Mouse (Mus musculus) myocyte (in vitro differentiated cells): ENCODE results near the gene Msrb1. TPM values are rescaled to one million over a fixed set of nuclear protein-coding genes. Genes with fewer than 3 reads are reported as not detected.

Source experiments
- H3K27me3 ChIP-seq: one replicate; pipeline ENCODE4 v1.6.1; 2011; ENCODE audit not compliant: control insufficient read depth, insufficient read depth, insufficient read length
- H3K36me3 ChIP-seq: one replicate; pipeline ENCODE4 v1.6.1; 2011; ENCODE audit not compliant: control insufficient read depth, insufficient read depth
- H3K4me2 ChIP-seq: one replicate; pipeline ENCODE4 v1.6.1; 2011; ENCODE audit warnings: low read depth, control low read depth
- H3K4me3 ChIP-seq: one replicate; pipeline ENCODE4 v1.5.1; 2011; ENCODE audit warnings: mild to moderate bottlenecking, control low read depth, moderate library complexity
- H3K79me2 ChIP-seq: one replicate; pipeline ENCODE4 v1.6.1; 2011; ENCODE audit not compliant: control insufficient read depth, insufficient read depth
- H3ac ChIP-seq: one replicate; pipeline ENCODE4 v1.6.1; 2011; ENCODE audit not compliant: control insufficient read depth, insufficient read length
- CEBPB ChIP-seq: IDR thresholded peaks from 2 replicates; pipeline ENCODE4 v1.6.1; 2011; ENCODE audit warnings: mild to moderate bottlenecking, moderate library complexity; ENCODE audit not compliant: poor library complexity, insufficient read depth, severe bottlenecking
- E2F4 ChIP-seq: IDR thresholded peaks from one replicate; pipeline ENCODE4 v1.6.1; 2011; ENCODE audit warnings: mild to moderate bottlenecking, control low read depth, moderate library complexity; ENCODE audit not compliant: insufficient read depth
- MAX ChIP-seq: IDR thresholded peaks from one replicate; pipeline ENCODE4 v1.6.1; 2011; ENCODE audit warnings: low read depth, mild to moderate bottlenecking, control low read depth
- MYOD1 ChIP-seq, 3 experiments: IDR thresholded peaks; one replicate each; pipeline ENCODE4 v1.6.1; 2011; ENCODE audit warnings: control low read depth in 2 of 3, low read depth in 2 of 3, mild to moderate bottlenecking in 2 of 3, moderate library complexity in 1 of 3; ENCODE audit not compliant: insufficient read length in 2 of 3, control insufficient read depth in 1 of 3
- MYOG ChIP-seq, 3 experiments: IDR thresholded peaks; one replicate each; pipeline ENCODE4 v1.6.1; 2011; ENCODE audit warnings: control low read depth in 2 of 3, low read depth in 2 of 3, mild to moderate bottlenecking in 2 of 3; ENCODE audit not compliant: insufficient read length in 2 of 3, control insufficient read depth in 1 of 3, insufficient read depth in 1 of 3
- POLR2A ChIP-seq: IDR thresholded peaks from one replicate; pipeline ENCODE4 v1.6.1; 2011; ENCODE audit warnings: low read depth, mild to moderate bottlenecking, control low read depth, moderate library complexity; ENCODE audit not compliant: insufficient read length
- POLR2AphosphoS2 ChIP-seq: IDR thresholded peaks from one replicate; pipeline ENCODE4 v1.6.1; 2011; ENCODE audit warnings: low read depth, control low read depth; ENCODE audit not compliant: insufficient read length
- REST ChIP-seq: IDR thresholded peaks from one replicate; pipeline ENCODE4 v1.6.1; 2011; ENCODE audit warnings: mild to moderate bottlenecking, control low read depth, moderate library complexity; ENCODE audit not compliant: insufficient read depth, insufficient read length
- SRF ChIP-seq: IDR thresholded peaks from one replicate; pipeline ENCODE4 v1.6.1; 2011; ENCODE audit warnings: low read depth; ENCODE audit not compliant: control insufficient read depth, insufficient read length
- TCF12 ChIP-seq: IDR thresholded peaks from one replicate; pipeline ENCODE4 v1.6.1; 2011; ENCODE audit warnings: mild to moderate bottlenecking, control low read depth; ENCODE audit not compliant: poor library complexity, insufficient read depth, severe bottlenecking
- TCF3 ChIP-seq: IDR thresholded peaks from one replicate; pipeline ENCODE4 v1.6.1; 2011; ENCODE audit warnings: low read depth, control low read depth; ENCODE audit not compliant: insufficient read length
- USF1 ChIP-seq: IDR thresholded peaks from one replicate; pipeline ENCODE4 v1.6.1; 2011; ENCODE audit warnings: low read depth, mild to moderate bottlenecking, control low read depth, moderate library complexity
- polyA plus RNA-seq: library from polyadenylated mRNA; unstranded; fragments of >200 nt; fragmentation: generic; extraction: Trizol; gene quantifications from one replicate; pipeline ENCODE4 v1.2.1, GENCODE M21; 2012; ENCODE audit warnings: missing spikeins

The Msrb1 gene
- polyA plus RNA-seq, 1 experiment = 73.9 TPM

GRCm38 (mm10) chr17:24773241-24773640 lies 36.8 kb downstream of the Msrb1 start:
- no peak for TF ChIP-seq SRF
- no peak for TF ChIP-seq TCF3
- TF ChIP-seq USF1 = no peak
- no peak for TF ChIP-seq MYOG (IDR thresholded peaks at IDR 0.05; ENCODE audit: control insufficient read depth in 1 of 3, insufficient read depth in 1 of 3, insufficient read length in 2 of 3, low read depth in 2 of 3)
- no peak for TF ChIP-seq MAX
- no peak for TF ChIP-seq REST
- no peak for TF ChIP-seq POLR2A
- no peak for TF ChIP-seq MYOD1 (IDR thresholded peaks at IDR 0.05; ENCODE audit: control insufficient read depth in 1 of 3, insufficient read length in 2 of 3, low read depth in 2 of 3)
- TF ChIP-seq TCF12 = no peak
- TF ChIP-seq E2F4 = no peak
- TF ChIP-seq CEBPB = no peak
- TF ChIP-seq POLR2AphosphoS2 = no peak

DNA sequence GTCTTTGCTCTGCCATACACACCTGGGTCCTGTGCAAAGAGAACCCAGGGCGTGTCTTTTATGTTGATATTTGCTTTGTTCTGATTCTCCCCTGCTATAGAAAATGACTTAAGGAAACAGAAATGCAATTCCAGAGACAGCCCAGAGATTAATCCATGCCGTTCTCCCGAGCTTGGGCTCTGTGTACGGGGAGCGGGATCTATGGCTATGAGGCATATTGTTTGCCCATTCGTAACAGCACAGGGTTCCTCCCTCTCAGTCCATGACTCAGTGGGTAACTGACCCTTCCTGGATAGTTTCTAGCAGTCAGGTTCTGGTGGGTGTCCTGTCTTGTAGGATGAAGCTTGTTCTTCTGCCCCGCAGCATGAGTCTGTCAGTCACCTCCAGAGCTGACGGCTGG lies 38.7 kb downstream of the Msrb1 start:
- no peaks in the 10 kb centered on the region for H3K36me3 ChIP-seq
- no peak overlapping the region for H3K4me2 ChIP-seq
- H3K4me3 ChIP-seq = no peak overlapping the region
- TF ChIP-seq TCF3 (no peak), TCF12 (no peak)
- H3K27me3 ChIP-seq = peaks cover 25% of the 10 kb centered on the region
- no peaks in the 10 kb centered on the region for H3K79me2 ChIP-seq
- H3ac ChIP-seq = no peak overlapping the region

More at GRCm38 (mm10) chr17:24773241-24773640, 36.8 kb downstream of the Msrb1 start:
- no peak overlapping the region for H3K4me3 ChIP-seq
- no peaks in the 10 kb centered on the region for H3K79me2 ChIP-seq
- no peak overlapping the region for H3K4me2 ChIP-seq
- peaks cover 24% of the 10 kb centered on the region for H3K27me3 ChIP-seq
- no peaks in the 10 kb centered on the region for H3K36me3 ChIP-seq
- no peak overlapping the region for H3ac ChIP-seq

DNA sequence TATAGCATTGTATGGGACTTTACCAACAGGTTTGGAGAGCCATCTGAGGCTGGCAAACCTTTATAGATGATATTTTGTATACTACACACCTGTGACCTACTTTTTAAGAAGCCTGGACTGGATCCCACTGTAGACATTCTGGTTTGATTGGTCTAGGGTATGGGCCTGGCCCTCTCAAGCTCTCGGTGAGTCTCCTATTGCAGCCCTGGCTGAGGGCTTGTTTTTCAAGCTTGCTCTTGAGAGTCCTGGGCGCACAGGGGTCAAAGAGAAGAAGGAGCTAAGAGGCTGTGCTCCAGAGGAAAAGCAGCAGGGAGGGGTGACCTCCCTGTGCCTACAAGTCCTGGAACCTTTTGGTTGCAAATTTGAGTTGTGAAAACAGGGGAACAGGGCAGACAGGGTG lies 40.6 kb downstream of the Msrb1 start:
- H3K27me3 ChIP-seq = peaks cover 25% of the 10 kb centered on the region
- no peaks in the 10 kb centered on the region for H3K79me2 ChIP-seq
- no peak overlapping the region for H3ac ChIP-seq
- H3K4me3 ChIP-seq = no peak overlapping the region
- no peak overlapping the region for H3K4me2 ChIP-seq
- H3K36me3 ChIP-seq = no peaks in the 10 kb centered on the region
- TF ChIP-seq USF1 (no peak), POLR2AphosphoS2 (no peak), POLR2A (no peak), MYOD1 (IDR thresholded peaks at IDR 0.05; ENCODE audit: control insufficient read depth in 1 of 3, insufficient read length in 2 of 3, low read depth in 2 of 3) (no peak), TCF12 (no peak), MYOG (IDR thresholded peaks at IDR 0.05; ENCODE audit: control insufficient read depth in 1 of 3, insufficient read depth in 1 of 3, insufficient read length in 2 of 3, low read depth in 2 of 3) (no peak), CEBPB (no peak), MAX (no peak), SRF (no peak), REST (no peak), E2F4 (no peak), TCF3 (no peak)

- no peak overlapping the region for H3K4me3 ChIP-seq
- TF ChIP-seq REST (no peak), SRF (no peak), MAX (no peak), POLR2A (no peak), TCF3 (no peak), MYOG (IDR thresholded peaks at IDR 0.05; ENCODE audit: control insufficient read depth in 1 of 3, insufficient read depth in 1 of 3, insufficient read length in 2 of 3, low read depth in 2 of 3) (no peak), E2F4 (no peak), CEBPB (no peak), USF1 (no peak), POLR2AphosphoS2 (no peak), TCF12 (no peak), MYOD1 (IDR thresholded peaks at IDR 0.05; ENCODE audit: control insufficient read depth in 1 of 3, insufficient read length in 2 of 3, low read depth in 2 of 3) (no peak)
- no peaks in the 10 kb centered on the region for H3K36me3 ChIP-seq
- H3K4me2 ChIP-seq = no peak overlapping the region
- H3K27me3 ChIP-seq = peaks cover 9% of the 10 kb centered on the region
- H3K79me2 ChIP-seq = no peaks in the 10 kb centered on the region
- no peak overlapping the region for H3ac ChIP-seq
Measured at GRCm38 (mm10) chr17:24780821-24781220, 44.4 kb downstream of the Msrb1 start.

GRCm38 (mm10) chr17:24792190-24792589 lies 55.7 kb downstream of the Msrb1 start:
- Histone ChIP-seq H3K27me3 (peaks cover 18% of the 10 kb centered on the region), H3K4me3 (no peak overlapping the region), H3K36me3 (no peaks in the 10 kb centered on the region), H3K79me2 (no peaks in the 10 kb centered on the region), H3ac (no peak overlapping the region), H3K4me2 (no peak overlapping the region)
- TF ChIP-seq MYOD1 (IDR thresholded peaks at IDR 0.05; ENCODE audit: control insufficient read depth in 1 of 3, insufficient read length in 2 of 3, low read depth in 2 of 3) = no peak
- no peak for TF ChIP-seq CEBPB
- no peak for TF ChIP-seq REST
- TF ChIP-seq TCF12 = no peak
- TF ChIP-seq USF1 = no peak
- no peak for TF ChIP-seq POLR2AphosphoS2
- TF ChIP-seq POLR2A = no peak
- no peak for TF ChIP-seq TCF3
- no peak for TF ChIP-seq MYOG (IDR thresholded peaks at IDR 0.05; ENCODE audit: control insufficient read depth in 1 of 3, insufficient read depth in 1 of 3, insufficient read length in 2 of 3, low read depth in 2 of 3)
- TF ChIP-seq SRF = no peak
- no peak for TF ChIP-seq E2F4
- TF ChIP-seq MAX = no peak

Other genes with a start within 250 kb of the Msrb1 start
- gene Caskin1, start 248.0 kb upstream of the Msrb1 start, polyA plus RNA-seq = 0.16 TPM
- gene Traf7, start 208.7 kb upstream of the Msrb1 start, polyA plus RNA-seq = 112 TPM
- gene Rab26, start 202.4 kb upstream of the Msrb1 start, polyA plus RNA-seq = 0.35 TPM
- 47.2 TPM for gene Pkd1, start 186.8 kb upstream of the Msrb1 start, polyA plus RNA-seq
- 49.5 TPM for gene Tsc2, start 104.0 kb upstream of the Msrb1 start, polyA plus RNA-seq
- gene Nthl1, start 104.0 kb upstream of the Msrb1 start, polyA plus RNA-seq = 20.2 TPM
- 19.1 TPM for gene Slc9a3r2, start 86.3 kb upstream of the Msrb1 start, polyA plus RNA-seq
- gene Npw, start 78.2 kb upstream of the Msrb1 start, polyA plus RNA-seq = not detected
- gene Zfp598, start 67.0 kb upstream of the Msrb1 start, polyA plus RNA-seq = 49.7 TPM
- 0.29 TPM for gene Syngr3, start 46.7 kb upstream of the Msrb1 start, polyA plus RNA-seq
- 47.7 TPM for gene Gfer, start 40.5 kb upstream of the Msrb1 start, polyA plus RNA-seq
- 0.54 TPM for gene Noxo1, start 40.4 kb upstream of the Msrb1 start, polyA plus RNA-seq
- 66.6 TPM for gene Tbl3, start 29.0 kb upstream of the Msrb1 start, polyA plus RNA-seq
- 0.36 TPM for gene Rnf151, start 18.6 kb upstream of the Msrb1 start, polyA plus RNA-seq
- 178 TPM for gene Rps2, start 18.5 kb upstream of the Msrb1 start, polyA plus RNA-seq
- gene Ndufb10, start 12.2 kb upstream of the Msrb1 start, polyA plus RNA-seq = 547 TPM
- gene Rpl3l, start 8.8 kb upstream of the Msrb1 start, polyA plus RNA-seq = 1.7 TPM
- gene Hs3st6, start 16.3 kb downstream of the Msrb1 start, polyA plus RNA-seq = not detected
- gene Meiob, start 67.6 kb downstream of the Msrb1 start, polyA plus RNA-seq = not detected
- gene Hagh, start 103.5 kb downstream of the Msrb1 start, polyA plus RNA-seq = 58.3 TPM
- 9.5 TPM for gene Fahd1, start 113.7 kb downstream of the Msrb1 start, polyA plus RNA-seq
- not detected for gene Igfals, start 129.4 kb downstream of the Msrb1 start, polyA plus RNA-seq
- 38.5 TPM for gene Nubp2, start 149.7 kb downstream of the Msrb1 start, polyA plus RNA-seq
- 46.6 TPM for gene Spsb3, start 150.0 kb downstream of the Msrb1 start, polyA plus RNA-seq
- 12.5 TPM for gene Eme2, start 158.4 kb downstream of the Msrb1 start, polyA plus RNA-seq
- gene Mrps34, start 158.5 kb downstream of the Msrb1 start, polyA plus RNA-seq = 142 TPM
- gene Nme3, start 159.9 kb downstream of the Msrb1 start, polyA plus RNA-seq = 23.7 TPM
- gene Mapk8ip3, start 200.3 kb downstream of the Msrb1 start, polyA plus RNA-seq = 47.6 TPM
- gene Jpt2, start 224.0 kb downstream of the Msrb1 start, polyA plus RNA-seq = 16.3 TPM